Mouse (Mus musculus): ENCODE measurements at regions not wholly inside any gene's neighbourhood (a gene's known extent, or its start where the extent isn't known, plus 50 kb on each side); places are given as distances from the start of the nearest gene placed in this dataset.

DNA sequence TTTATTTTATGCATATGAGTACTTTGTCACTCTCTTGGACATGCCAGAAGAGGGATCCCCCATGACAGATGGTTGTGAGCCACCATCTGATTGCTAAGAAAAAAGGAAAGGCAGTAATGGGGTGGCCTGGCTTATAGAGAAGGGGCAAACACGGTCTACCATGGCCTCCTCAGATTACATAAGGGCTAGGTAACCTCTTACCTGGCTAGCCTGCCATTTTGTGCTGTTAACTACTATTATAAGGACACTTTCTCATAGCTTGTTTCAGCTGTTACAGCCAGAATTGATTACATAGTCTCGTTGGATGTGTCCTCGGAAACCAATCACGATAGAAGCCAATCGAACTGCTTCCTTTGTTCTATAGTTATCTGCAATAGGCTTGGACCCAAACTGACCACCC is 60.9 kb upstream of the Gm14496 start:
- no peak for DNase-seq (ENCODE audit: low spot score)

DNA sequence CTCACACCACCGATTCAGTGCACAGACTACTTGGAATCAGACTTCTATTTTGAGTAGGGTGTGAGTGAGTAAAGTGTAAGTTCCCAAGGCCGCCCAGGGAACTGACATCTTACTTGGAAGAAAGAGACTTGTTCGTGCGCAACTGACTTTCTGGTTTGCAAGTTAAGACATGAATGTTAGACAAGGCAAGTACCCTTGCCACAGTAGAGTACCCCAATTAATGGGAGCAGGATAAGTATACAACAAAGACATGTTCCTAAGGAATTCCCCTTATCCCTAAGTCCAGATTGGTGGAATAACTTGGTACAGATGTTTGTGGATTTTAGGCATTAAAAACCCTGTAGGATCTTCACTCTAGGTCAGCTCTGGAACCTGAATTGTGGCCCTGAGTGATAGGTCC is 60.4 kb upstream of the Gm14496 start:
- peak; percentile 12 for DNase-seq (ENCODE audit: low spot score)

DNA sequence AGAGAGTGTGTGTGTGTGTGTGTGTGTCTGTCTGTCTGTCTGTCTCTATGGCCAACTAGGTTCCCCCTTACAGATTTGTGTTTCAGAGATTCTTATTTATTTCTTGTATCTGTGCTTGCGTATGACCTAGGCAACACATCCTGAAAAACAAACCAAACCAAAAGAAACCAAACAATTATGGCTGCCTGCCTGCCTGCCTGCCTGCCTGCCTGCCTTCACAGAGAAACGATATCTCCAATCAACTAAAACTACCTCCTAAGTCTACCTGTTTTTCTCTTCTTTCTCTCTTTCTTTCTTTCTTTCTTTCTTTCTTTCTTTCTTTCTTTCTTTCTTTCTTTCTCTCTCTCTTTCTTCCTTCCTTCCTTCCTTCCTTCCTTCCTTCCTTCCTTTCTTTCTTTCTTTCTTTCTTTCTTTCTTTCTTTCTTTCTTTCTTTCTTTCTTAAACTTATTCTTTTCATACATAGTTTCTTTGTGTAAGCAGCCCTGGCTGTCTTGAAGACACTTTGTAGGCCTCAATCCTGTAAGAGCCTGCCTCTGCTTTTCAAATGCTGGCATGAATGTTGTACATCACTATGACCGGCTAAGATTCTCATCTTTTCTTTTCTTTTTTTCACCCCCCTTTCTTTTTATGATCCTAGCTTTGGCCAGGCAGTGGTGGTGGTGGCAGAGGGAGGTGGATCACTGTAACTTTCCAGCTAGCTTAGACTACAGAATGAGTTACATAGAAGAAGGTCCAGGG is 59.7 kb upstream of the Gm14496 start:
- peak; percentile 64 for DNase-seq (ENCODE audit: low spot score)

DNA sequence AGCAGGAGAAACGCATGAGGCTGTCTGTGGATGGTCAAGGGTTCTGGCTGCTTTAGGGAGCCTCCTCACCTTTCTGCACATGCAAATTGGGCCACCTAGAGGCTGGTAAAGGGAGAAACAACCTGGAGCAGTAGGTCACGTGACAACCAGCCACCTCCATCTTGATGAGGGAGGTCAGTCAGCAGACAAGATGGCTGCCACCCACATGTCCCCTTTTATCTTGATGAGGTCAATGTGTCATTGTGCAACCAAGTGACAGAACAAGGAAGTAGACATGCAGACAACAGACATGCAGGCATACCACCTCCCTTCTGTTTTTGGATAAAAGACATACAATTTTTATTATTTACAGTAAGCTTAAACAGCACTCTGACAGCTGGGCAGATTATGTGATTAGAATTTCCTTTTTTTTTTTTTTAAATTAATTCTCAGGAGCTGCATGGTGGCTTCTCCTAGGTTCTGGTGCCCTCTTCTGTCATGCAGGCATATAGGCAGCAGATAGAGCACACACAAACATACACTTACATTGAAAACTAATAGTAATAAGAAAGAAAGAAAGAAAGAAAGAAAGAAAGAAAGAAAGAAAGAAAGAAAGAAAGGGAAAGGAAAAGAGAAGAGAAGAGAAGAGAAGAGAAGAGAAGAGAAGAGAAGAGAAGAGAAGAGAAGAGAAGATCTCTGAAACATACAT is 58.9 kb upstream of the Gm14496 start:
- DNase-seq (ENCODE audit: low spot score): peak; percentile 43
